Mouse (Mus musculus) lung, adult 2 months (tissue): Measurements from ENCODE around the gene Gbp8. TPM values are rescaled to one million over a fixed set of nuclear protein-coding genes. Genes with fewer than 3 reads are reported as not detected.
"Not testable (repeated sequence)": the region's sequence is repeated elsewhere in the genome, so short reads cannot be mapped to it uniquely, and the experiment has no call there.

Experiments used
- DNase-seq: peaks from one replicate; pipeline ENCODE4 v3.0.0; 2022
- H3K4me1 ChIP-seq: fragments of 200-500 bp; 2 replicates; pipeline ENCODE4 v1.6.1; 2011; ENCODE audit warnings: low read length; ENCODE audit not compliant: control insufficient read depth, insufficient read depth
- H3K4me3 ChIP-seq: fragments of 200-500 bp; replicated peaks from 2 replicates; pipeline ENCODE3; 2011; ENCODE audit warnings: low read depth, mild to moderate bottlenecking, control low read depth, low read length; ENCODE audit errors: extremely low read depth
- CTCF ChIP-seq: fragments of 200-500 bp; IDR thresholded peaks from 2 replicates; pipeline ENCODE4 v1.5.1; 2011; ENCODE audit warnings: mild to moderate bottlenecking, low read length, control low read depth; ENCODE audit not compliant: insufficient read depth
- POLR2A ChIP-seq: fragments of 200-500 bp; IDR thresholded peaks from 2 replicates; pipeline ENCODE4 v1.6.1; 2011; ENCODE audit warnings: low read depth, mild to moderate bottlenecking, control low read depth, low read length, borderline replicate concordance; ENCODE audit errors: extremely low read depth
- WGBS: fragments of 180-500 bp; shearing (Covaris S2); methylation state at CpG from one replicate; pipeline ENCODE4 v1.1.7; 2018; 5-methylcytosine and 5-hydroxymethylcytosine counted together
- polyA plus RNA-seq: library from polyadenylated mRNA; depleted of rRNA; stranded (reverse); fragments of >200 nt; gene quantifications from 2 replicates; pipeline ENCODE4 v1.2.3, GENCODE M21; 2012

Gbp8 gene
- polyA plus RNA-seq, 1 experiment, result 2.6 TPM

- peaks cover 4% of the 10 kb centered on the region; the same call in 1 of the 2 replicates for H3K4me1 ChIP-seq
- DNase-seq, result no peak
- 49% methylated on average over 2 of the region's 2 CpGs for WGBS
- H3K4me3 ChIP-seq, result no peak overlapping the region
- TF ChIP-seq CTCF (no peak), POLR2A (no peak)
Measured at GRCm38 (mm10) chr5:105115740-105116139, 23.6 kb downstream of the Gbp8 start.

DNA sequence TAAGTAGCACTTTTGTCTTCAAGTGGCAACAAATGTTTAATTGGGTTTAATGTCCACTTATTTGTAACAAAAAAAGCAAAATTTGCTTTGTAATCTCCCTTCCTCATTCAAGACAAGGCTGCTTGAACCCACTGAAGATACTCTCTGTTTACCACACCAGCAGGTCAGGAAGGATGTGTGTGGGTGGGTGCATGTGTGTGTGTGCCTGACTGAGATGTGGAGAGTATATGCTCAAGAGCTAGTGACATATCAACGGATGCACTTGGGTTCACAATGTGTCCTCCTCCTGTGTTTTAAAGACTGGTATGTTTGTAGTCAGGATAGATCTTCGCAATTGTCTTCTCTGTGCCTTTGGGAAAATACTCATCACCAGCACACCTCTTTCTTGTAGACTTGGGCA lies 24.6 kb downstream of the Gbp8 start:
- TF ChIP-seq POLR2A (no peak), CTCF (no peak)
- Histone ChIP-seq H3K4me1 (peaks cover 6% of the 10 kb centered on the region), H3K4me3 (no peak overlapping the region)
- 70% methylated on average over 2 of the region's 2 CpGs for WGBS
- DNase-seq, result no peak

- Histone ChIP-seq H3K4me1 (peaks cover 10% of the 10 kb centered on the region), H3K4me3 (no peak overlapping the region)
- TF ChIP-seq CTCF (no peak), POLR2A (no peak)
- DNase-seq, result no peak
- WGBS, result 89% methylated on average over 5 of the region's 5 CpGs
Measured at GRCm38 (mm10) chr5:105113656-105114055, 25.7 kb downstream of the Gbp8 start.

DNA sequence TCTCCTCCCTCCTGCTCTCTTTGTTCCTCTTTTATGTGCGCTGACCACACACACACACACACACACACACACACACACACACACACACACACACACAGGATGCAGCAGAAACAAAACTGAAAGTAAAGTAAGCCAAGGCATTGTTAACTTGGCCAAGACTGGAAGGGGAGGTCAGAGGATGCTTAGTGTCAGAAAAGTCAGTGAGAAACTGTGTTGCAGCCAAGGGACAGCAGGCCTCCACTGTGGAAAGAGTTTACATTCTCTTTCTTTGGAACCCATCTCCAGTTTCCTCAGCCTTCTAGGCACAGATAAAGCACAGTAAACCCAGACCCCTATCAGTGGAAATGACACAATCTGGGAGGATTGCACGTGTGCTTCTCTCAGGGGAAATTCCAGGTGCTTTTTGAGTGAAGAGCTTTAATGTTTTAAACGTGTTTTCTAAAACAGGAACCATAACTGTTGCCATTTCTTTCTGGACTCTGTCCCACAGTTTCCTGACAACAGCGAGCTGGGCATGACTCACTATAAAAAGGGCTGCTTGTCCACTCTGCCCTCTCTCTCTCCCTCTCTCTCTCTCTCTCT lies 29.0 kb downstream of the Gbp8 start:
- peak; percentile 43 for DNase-seq
- 3% methylated on average over 4 of the region's 4 CpGs for WGBS
- H3K4me1 ChIP-seq, H3K4me3 ChIP-seq: not testable (repeated sequence)

GRCm38 (mm10) chr5:105109775-105110174 lies 29.6 kb downstream of the Gbp8 start:
- not testable (repeated sequence) for DNase-seq, H3K4me1 ChIP-seq
- WGBS, result 7% methylated on average over 1 of the region's 1 CpGs
- H3K4me3 ChIP-seq, result peak overlapping the region; percentile 41

DNA sequence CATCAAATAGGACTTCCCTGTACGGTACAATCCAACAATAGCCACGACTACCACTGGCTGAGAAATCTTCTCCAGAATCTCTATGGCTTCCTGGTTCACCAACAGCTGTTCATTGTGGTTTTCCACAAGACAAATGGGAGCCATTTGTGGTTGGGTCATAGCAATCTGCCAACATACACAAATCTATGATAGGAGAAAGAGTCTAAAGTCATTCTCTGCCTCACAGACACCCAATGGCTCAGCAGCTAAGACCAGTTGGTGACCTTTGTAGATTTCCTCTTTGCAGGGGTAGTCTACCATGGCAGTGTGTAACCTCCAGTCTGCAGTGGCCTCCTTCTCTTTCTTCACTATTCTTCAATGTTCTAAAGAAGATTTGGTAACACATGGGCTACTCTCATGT lies 33.7 kb downstream of the Gbp8 start:
- H3K4me1 ChIP-seq, H3K4me3 ChIP-seq, DNase-seq: not testable (repeated sequence)
- WGBS, result 49% methylated on average over 2 of the region's 2 CpGs

GRCm38 (mm10) chr5:105081900-105082299 lies 57.4 kb downstream of the Gbp8 start:
- H3K4me3 ChIP-seq, result no peak overlapping the region
- no peak for DNase-seq
- TF ChIP-seq CTCF (no peak), POLR2A (no peak)
- H3K4me1 ChIP-seq, result no peaks in the 10 kb centered on the region

DNA sequence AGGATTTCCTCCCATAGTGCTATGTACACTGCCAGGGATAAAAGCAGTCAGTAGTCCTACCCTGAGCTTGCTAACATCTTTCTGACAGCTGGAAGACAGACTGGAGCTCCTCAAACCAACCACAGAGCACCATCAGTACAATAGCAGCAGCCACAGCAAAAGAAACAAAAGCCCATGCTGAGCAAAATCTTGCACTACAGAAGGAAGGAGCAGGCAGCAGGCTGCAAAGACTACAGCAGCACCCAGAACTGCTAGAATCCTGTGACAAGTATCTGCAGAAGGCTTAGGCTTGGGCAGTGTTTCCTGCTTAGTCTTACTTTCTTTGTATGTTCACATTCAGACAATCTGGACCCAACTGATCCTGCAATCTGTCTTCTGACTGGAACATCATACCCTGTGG lies 71.0 kb downstream of the Gbp8 start:
- not testable (repeated sequence) for DNase-seq, H3K4me1 ChIP-seq, H3K4me3 ChIP-seq

DNA sequence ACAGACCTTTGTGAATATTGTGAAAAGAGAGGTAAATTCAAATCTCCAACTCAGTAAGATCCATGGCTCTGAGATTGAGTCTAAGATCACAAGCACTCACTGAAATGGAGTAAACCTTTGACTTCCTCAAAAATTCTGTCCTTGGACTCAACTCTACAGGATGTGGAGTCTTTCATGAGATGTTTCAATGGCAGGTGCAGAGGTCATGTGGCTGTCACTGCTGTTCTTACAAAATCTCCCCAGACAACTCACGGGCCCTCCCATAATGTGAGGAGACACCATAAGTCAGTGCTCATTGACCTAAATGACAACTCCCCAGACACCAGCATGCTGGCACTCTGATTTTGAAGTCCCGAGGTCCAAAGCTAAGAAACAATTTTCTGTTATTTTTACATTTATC lies 74.9 kb downstream of the Gbp8 start:
- H3K4me3 ChIP-seq, DNase-seq, H3K4me1 ChIP-seq: not testable (repeated sequence)
- WGBS, result 63% methylated on average over 2 of the region's 2 CpGs

DNA sequence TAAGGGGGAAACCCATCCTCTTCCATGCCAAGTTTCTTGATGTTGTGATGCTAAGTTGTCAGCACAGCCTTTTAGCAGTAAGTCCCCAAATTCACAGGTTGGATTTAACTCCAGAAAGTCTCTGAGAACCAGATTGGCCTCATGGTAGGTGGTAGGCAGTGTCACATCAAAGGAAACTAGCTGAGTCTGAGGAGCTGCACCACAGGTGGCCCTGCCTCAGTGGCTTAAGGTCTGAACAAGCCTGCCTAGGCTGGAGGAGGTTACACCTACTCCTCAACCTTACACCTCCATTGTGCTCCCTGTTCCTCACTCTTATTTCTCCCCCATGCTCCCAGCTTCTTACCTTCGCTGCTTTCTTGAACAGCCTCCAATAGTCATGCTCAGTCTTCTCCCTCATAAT lies 76.0 kb downstream of the Gbp8 start:
- WGBS, result 85% methylated on average over 1 of the region's 1 CpGs
- no peaks in the 10 kb centered on the region for H3K4me1 ChIP-seq

DNA sequence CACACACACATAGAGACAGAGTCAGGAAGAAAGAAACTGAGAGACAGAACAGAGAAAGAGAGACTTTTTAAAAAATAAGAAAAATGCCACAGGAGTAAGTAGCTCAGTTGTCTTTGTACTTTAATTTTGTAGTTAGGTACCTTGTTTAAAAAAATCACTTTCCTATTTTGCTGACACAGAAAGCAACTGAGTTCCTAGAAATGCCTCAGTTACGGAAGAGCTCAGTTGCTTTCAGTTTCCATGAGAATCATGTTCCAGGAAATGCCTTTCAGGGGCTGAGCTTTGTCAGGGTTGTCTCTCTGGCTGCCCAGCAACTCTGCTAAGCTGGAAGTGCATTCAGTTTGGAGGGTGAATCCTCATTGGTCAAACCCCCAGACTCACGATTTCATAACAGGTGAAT lies 76.9 kb downstream of the Gbp8 start:
- DNase-seq, H3K4me3 ChIP-seq: not testable (repeated sequence)
- 42% methylated on average over 2 of the region's 2 CpGs for WGBS

More for the DNA sequence above, 76.0 kb downstream of the Gbp8 start:
- H3K4me3 ChIP-seq, result no peak overlapping the region
- TF ChIP-seq POLR2A (no peak), CTCF (no peak)
- no peak for DNase-seq

More for the DNA sequence above, 76.9 kb downstream of the Gbp8 start:
- not testable (repeated sequence) for H3K4me1 ChIP-seq
